Mouse (Mus musculus): ENCODE results near the gene Kmt2e.

DNA sequence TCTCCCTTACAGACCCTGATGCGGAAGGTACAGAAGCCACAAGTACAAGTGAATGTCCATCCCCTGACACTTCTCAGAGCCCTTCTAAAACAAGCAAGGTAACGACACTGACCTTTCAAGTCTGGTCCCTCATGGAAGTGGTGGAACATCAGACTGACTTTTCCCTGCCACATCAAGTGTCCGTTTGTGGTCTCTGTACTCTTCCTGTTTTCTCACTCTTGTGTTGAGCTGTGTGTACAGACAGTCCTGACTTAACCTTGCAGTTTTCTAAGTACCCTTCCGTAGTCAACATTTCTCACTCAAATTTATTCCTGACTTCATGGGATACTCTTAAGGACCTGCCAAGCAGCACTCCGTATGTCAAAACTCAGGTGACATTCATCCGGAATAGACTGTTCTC lies 66.5 kb downstream of the Kmt2e start:
- TF ChIP-seq CTCF (conservative IDR thresholded peaks at IDR 0.05; ENCODE audit: low read length): no peak
- TF ChIP-seq NANOG (IDR thresholded peaks at IDR 0.05; ENCODE audit: borderline replicate concordance, low read length): no peak
- no peak for TF ChIP-seq POU5F1 (IDR thresholded peaks at IDR 0.05; ENCODE audit: borderline replicate concordance, low read length)
